Mouse (Mus musculus): ENCODE data around the gene Cyp1a1. TPM values are rescaled to one million over a fixed set of nuclear protein-coding genes. Genes with fewer than 3 reads are reported as not detected.

The Cyp1a1 gene
- polyA plus RNA-seq, 2 experiments: 0.04 TPM; not detected in 1

GRCm38 (mm10) chr9:57747067-57747466 is 59.3 kb downstream of the Cyp1a1 start:
- H3K9me3 ChIP-seq (ENCODE audit: control insufficient read depth, low read length): no peaks in the 10 kb centered on the region
- no peaks in the 10 kb centered on the region for H3K27me3 ChIP-seq (ENCODE audit: control insufficient read depth, insufficient read depth, low read length)
- no peak overlapping the region for H3K9ac ChIP-seq (ENCODE audit: low read depth, low read length, severe bottlenecking)
- no peak overlapping the region for H3K27ac ChIP-seq (replicated peaks; ENCODE audit: low read depth, low read length)
- DNase-seq (ENCODE audit: low spot score) (no peak), ATAC-seq (ENCODE audit: low FRiP score, low read depth) (no peak)
- no peak for TF ChIP-seq POLR2A (IDR thresholded peaks at IDR 0.05; ENCODE audit: borderline replicate concordance, extremely low read depth, insufficient read depth, insufficient read length)
- peaks cover 89% of the 10 kb centered on the region for H3K36me3 ChIP-seq (ENCODE audit: control insufficient read depth, insufficient read depth, low read length)
- no peak overlapping the region for H3K4me3 ChIP-seq (replicated peaks; ENCODE audit: low read length)
- WGBS: 71% methylated on average over 1 of the region's 1 CpGs
- no peak overlapping the region for H3K4me2 ChIP-seq (replicated peaks; ENCODE audit: low read depth, low read length, severe bottlenecking)
- H3K4me1 ChIP-seq (ENCODE audit: control insufficient read depth, insufficient read depth, low read length): no peaks in the 10 kb centered on the region

GRCm38 (mm10) chr9:57748137-57748536 is 60.4 kb downstream of the Cyp1a1 start:
- WGBS: 94% methylated on average over 6 of the region's 6 CpGs
- Histone ChIP-seq H3K4me3 (replicated peaks; ENCODE audit: low read length) (no peak overlapping the region), H3K27ac (replicated peaks; ENCODE audit: low read depth, low read length) (no peak overlapping the region), H3K9ac (ENCODE audit: low read depth, low read length, severe bottlenecking) (no peak overlapping the region), H3K36me3 (ENCODE audit: control insufficient read depth, insufficient read depth, low read length) (peaks cover 89% of the 10 kb centered on the region), H3K9me3 (ENCODE audit: control insufficient read depth, low read length) (no peaks in the 10 kb centered on the region), H3K4me2 (replicated peaks; ENCODE audit: low read depth, low read length, severe bottlenecking) (no peak overlapping the region), H3K27me3 (ENCODE audit: control insufficient read depth, insufficient read depth, low read length) (no peaks in the 10 kb centered on the region), H3K4me1 (ENCODE audit: control insufficient read depth, insufficient read depth, low read length) (no peaks in the 10 kb centered on the region)
- no peak for DNase-seq (ENCODE audit: low spot score)
- no peak for ATAC-seq (ENCODE audit: low FRiP score, low read depth)
- TF ChIP-seq POLR2A (IDR thresholded peaks at IDR 0.05; ENCODE audit: borderline replicate concordance, extremely low read depth, insufficient read depth, insufficient read length): no peak

GRCm38 (mm10) chr9:57748831-57749230 is 61.1 kb downstream of the Cyp1a1 start:
- Histone ChIP-seq H3K36me3 (ENCODE audit: control insufficient read depth, insufficient read depth, low read length) (peaks cover 95% of the 10 kb centered on the region), H3K27me3 (ENCODE audit: control insufficient read depth, insufficient read depth, low read length) (no peaks in the 10 kb centered on the region), H3K9me3 (ENCODE audit: control insufficient read depth, low read length) (no peaks in the 10 kb centered on the region), H3K9ac (ENCODE audit: low read depth, low read length, severe bottlenecking) (no peak overlapping the region), H3K4me2 (replicated peaks; ENCODE audit: low read depth, low read length, severe bottlenecking) (no peak overlapping the region), H3K27ac (replicated peaks; ENCODE audit: low read depth, low read length) (no peak overlapping the region), H3K4me3 (replicated peaks; ENCODE audit: low read length) (no peak overlapping the region), H3K4me1 (ENCODE audit: control insufficient read depth, insufficient read depth, low read length) (no peaks in the 10 kb centered on the region)
- DNase-seq (ENCODE audit: low spot score) (no peak), ATAC-seq (ENCODE audit: low FRiP score, low read depth) (no peak)
- TF ChIP-seq POLR2A (IDR thresholded peaks at IDR 0.05; ENCODE audit: borderline replicate concordance, extremely low read depth, insufficient read depth, insufficient read length): no peak
- WGBS: 43% methylated on average over 1 of the region's 1 CpGs

- no peak overlapping the region for H3K27ac ChIP-seq (replicated peaks; ENCODE audit: low read depth, low read length)
Observed at GRCm38 (mm10) chr9:57750901-57751300, 63.2 kb downstream of the Cyp1a1 start.

More at GRCm38 (mm10) chr9:57750901-57751300, 63.2 kb downstream of the Cyp1a1 start:
- 88% methylated on average over 7 of the region's 7 CpGs for WGBS
- DNase-seq (ENCODE audit: low spot score) (no peak), ATAC-seq (ENCODE audit: low FRiP score, low read depth) (no peak)
- no peak for TF ChIP-seq POLR2A (IDR thresholded peaks at IDR 0.05; ENCODE audit: borderline replicate concordance, extremely low read depth, insufficient read depth, insufficient read length)
- no peak overlapping the region for H3K4me3 ChIP-seq (replicated peaks; ENCODE audit: low read length)
- H3K27me3 ChIP-seq (ENCODE audit: control insufficient read depth, insufficient read depth, low read length): no peaks in the 10 kb centered on the region
- H3K36me3 ChIP-seq (ENCODE audit: control insufficient read depth, insufficient read depth, low read length): peaks cover 99% of the 10 kb centered on the region
- no peaks in the 10 kb centered on the region for H3K9me3 ChIP-seq (ENCODE audit: control insufficient read depth, low read length)
- no peak overlapping the region for H3K9ac ChIP-seq (ENCODE audit: low read depth, low read length, severe bottlenecking)
- no peak overlapping the region for H3K4me2 ChIP-seq (replicated peaks; ENCODE audit: low read depth, low read length, severe bottlenecking)
- H3K4me1 ChIP-seq (ENCODE audit: control insufficient read depth, insufficient read depth, low read length): no peaks in the 10 kb centered on the region

Other genes starting within 250 kb of the Cyp1a1 start
- gene Ppcdc, start 247.8 kb upstream of the Cyp1a1 start, polyA plus RNA-seq (2012; rRNA removed): 32.1 and 32.8 TPM in 2 replicates
- 22.1 and 27.5 TPM in 2 replicates for gene Ppcdc, start 247.8 kb upstream of the Cyp1a1 start, polyA plus RNA-seq (2014; fragmentation: Nextera tagmentation; extraction: Ambion mirVana)
- gene Scamp5, start 219.9 kb upstream of the Cyp1a1 start, polyA plus RNA-seq (2012; rRNA removed): 33.8 and 45.3 TPM in 2 replicates
- 10.0 and 12.5 TPM in 2 replicates for gene Scamp5, start 219.9 kb upstream of the Cyp1a1 start, polyA plus RNA-seq (2014; fragmentation: Nextera tagmentation; extraction: Ambion mirVana)
- gene Rpp25, start 183.9 kb upstream of the Cyp1a1 start, polyA plus RNA-seq (2012; rRNA removed): 0.60 and 0.74 TPM in 2 replicates
- 0.94 and 1.5 TPM in 2 replicates for gene Rpp25, start 183.9 kb upstream of the Cyp1a1 start, polyA plus RNA-seq (2014; fragmentation: Nextera tagmentation; extraction: Ambion mirVana)
- 168 and 174 TPM in 2 replicates for gene Cox5a, start 166.7 kb upstream of the Cyp1a1 start, polyA plus RNA-seq (2012; rRNA removed)
- gene Cox5a, start 166.7 kb upstream of the Cyp1a1 start, polyA plus RNA-seq (2014; fragmentation: Nextera tagmentation; extraction: Ambion mirVana): 436 and 466 TPM in 2 replicates
- 16.2 and 19.0 TPM in 2 replicates for gene Fam219b, start 150.4 kb upstream of the Cyp1a1 start, polyA plus RNA-seq (2012; rRNA removed)
- gene Fam219b, start 150.4 kb upstream of the Cyp1a1 start, polyA plus RNA-seq (2014; fragmentation: Nextera tagmentation; extraction: Ambion mirVana): 25.2 and 27.0 TPM in 2 replicates
- 51.0 and 55.6 TPM in 2 replicates for gene Mpi, start 135.2 kb upstream of the Cyp1a1 start, polyA plus RNA-seq (2012; rRNA removed)
- 34.4 and 37.5 TPM in 2 replicates for gene Mpi, start 135.2 kb upstream of the Cyp1a1 start, polyA plus RNA-seq (2014; fragmentation: Nextera tagmentation; extraction: Ambion mirVana)
- 75.3 and 99.2 TPM in 2 replicates for gene Scamp2, start 127.0 kb upstream of the Cyp1a1 start, polyA plus RNA-seq (2012; rRNA removed)
- gene Scamp2, start 127.0 kb upstream of the Cyp1a1 start, polyA plus RNA-seq (2014; fragmentation: Nextera tagmentation; extraction: Ambion mirVana): 81.7 and 82.5 TPM in 2 replicates
- 41.7 and 47.2 TPM in 2 replicates for gene Ulk3, start 98.5 kb upstream of the Cyp1a1 start, polyA plus RNA-seq (2012; rRNA removed)
- gene Ulk3, start 98.5 kb upstream of the Cyp1a1 start, polyA plus RNA-seq (2014; fragmentation: Nextera tagmentation; extraction: Ambion mirVana): 13.1 and 13.8 TPM in 2 replicates
- gene Cplx3, start 81.6 kb upstream of the Cyp1a1 start, polyA plus RNA-seq (2012; rRNA removed): 0.03 TPM in 1 of 2 replicates, not detected in the other
- not detected in 2 replicates for gene Cplx3, start 81.6 kb upstream of the Cyp1a1 start, polyA plus RNA-seq (2014; fragmentation: Nextera tagmentation; extraction: Ambion mirVana)
- 0.09 TPM in 1 of 2 replicates, not detected in the other for gene Lman1l, start 67.2 kb upstream of the Cyp1a1 start, polyA plus RNA-seq (2012; rRNA removed)
- gene Lman1l, start 67.2 kb upstream of the Cyp1a1 start, polyA plus RNA-seq (2014; fragmentation: Nextera tagmentation; extraction: Ambion mirVana): not detected in 2 replicates
- gene Csk, start 34.3 kb upstream of the Cyp1a1 start, polyA plus RNA-seq (2012; rRNA removed): 88.5 and 91.4 TPM in 2 replicates
- gene Csk, start 34.3 kb upstream of the Cyp1a1 start, polyA plus RNA-seq (2014; fragmentation: Nextera tagmentation; extraction: Ambion mirVana): 28.1 and 29.7 TPM in 2 replicates
- gene Cyp1a2, start 4.2 kb upstream of the Cyp1a1 start, polyA plus RNA-seq (2012; rRNA removed): not detected in 2 replicates
- gene Cyp1a2, start 4.2 kb upstream of the Cyp1a1 start, polyA plus RNA-seq (2014; fragmentation: Nextera tagmentation; extraction: Ambion mirVana): not detected in 2 replicates
- 21.0 and 24.4 TPM in 2 replicates for gene Edc3, start 20.6 kb downstream of the Cyp1a1 start, polyA plus RNA-seq (2012; rRNA removed)
- gene Edc3, start 20.6 kb downstream of the Cyp1a1 start, polyA plus RNA-seq (2014; fragmentation: Nextera tagmentation; extraction: Ambion mirVana): 25.7 and 27.7 TPM in 2 replicates
- gene Clk3, start 77.9 kb downstream of the Cyp1a1 start, polyA plus RNA-seq (2012; rRNA removed): 133 and 146 TPM in 2 replicates
- gene Clk3, start 77.9 kb downstream of the Cyp1a1 start, polyA plus RNA-seq (2014; fragmentation: Nextera tagmentation; extraction: Ambion mirVana): 56.1 and 76.3 TPM in 2 replicates
- gene Arid3b, start 148.9 kb downstream of the Cyp1a1 start, polyA plus RNA-seq (2012; rRNA removed): 6.6 and 8.9 TPM in 2 replicates
- 2.9 and 6.3 TPM in 2 replicates for gene Arid3b, start 148.9 kb downstream of the Cyp1a1 start, polyA plus RNA-seq (2014; fragmentation: Nextera tagmentation; extraction: Ambion mirVana)
- gene Ubl7, start 223.1 kb downstream of the Cyp1a1 start, polyA plus RNA-seq (2012; rRNA removed): 76.7 and 112 TPM in 2 replicates
- 99.0 and 114 TPM in 2 replicates for gene Ubl7, start 223.1 kb downstream of the Cyp1a1 start, polyA plus RNA-seq (2014; fragmentation: Nextera tagmentation; extraction: Ambion mirVana)

All from limb, embryonic 14.5 days (tissue).